Mouse (Mus musculus): ENCODE data around the gene Eif3j1. TPM values are rescaled to one million over a fixed set of nuclear protein-coding genes. Genes with fewer than 3 reads are reported as not detected.
"Not testable (repeated sequence)": the region's sequence is repeated elsewhere in the genome, so short reads cannot be mapped to it uniquely, and the experiment has no call there.

The Eif3j1 gene
- total RNA-seq (2021): 10 to 100 TPM; 24.1 to 24.8 TPM
- long read RNA-seq, experiment 1, full-length matches to known transcripts: 124 of 139 reads
- long read RNA-seq, experiment 1, partial matches to known transcripts: 10 of 139 reads
- long read RNA-seq, experiment 1, other reads (novel, unspliced or antisense): 5 of 139 reads
- long read RNA-seq, experiment 2, full-length matches to known transcripts: 144 of 160 reads
- long read RNA-seq, experiment 2, partial matches to known transcripts: 4 of 160 reads
- long read RNA-seq, experiment 2, other reads (novel, unspliced or antisense): 12 of 160 reads

DNA sequence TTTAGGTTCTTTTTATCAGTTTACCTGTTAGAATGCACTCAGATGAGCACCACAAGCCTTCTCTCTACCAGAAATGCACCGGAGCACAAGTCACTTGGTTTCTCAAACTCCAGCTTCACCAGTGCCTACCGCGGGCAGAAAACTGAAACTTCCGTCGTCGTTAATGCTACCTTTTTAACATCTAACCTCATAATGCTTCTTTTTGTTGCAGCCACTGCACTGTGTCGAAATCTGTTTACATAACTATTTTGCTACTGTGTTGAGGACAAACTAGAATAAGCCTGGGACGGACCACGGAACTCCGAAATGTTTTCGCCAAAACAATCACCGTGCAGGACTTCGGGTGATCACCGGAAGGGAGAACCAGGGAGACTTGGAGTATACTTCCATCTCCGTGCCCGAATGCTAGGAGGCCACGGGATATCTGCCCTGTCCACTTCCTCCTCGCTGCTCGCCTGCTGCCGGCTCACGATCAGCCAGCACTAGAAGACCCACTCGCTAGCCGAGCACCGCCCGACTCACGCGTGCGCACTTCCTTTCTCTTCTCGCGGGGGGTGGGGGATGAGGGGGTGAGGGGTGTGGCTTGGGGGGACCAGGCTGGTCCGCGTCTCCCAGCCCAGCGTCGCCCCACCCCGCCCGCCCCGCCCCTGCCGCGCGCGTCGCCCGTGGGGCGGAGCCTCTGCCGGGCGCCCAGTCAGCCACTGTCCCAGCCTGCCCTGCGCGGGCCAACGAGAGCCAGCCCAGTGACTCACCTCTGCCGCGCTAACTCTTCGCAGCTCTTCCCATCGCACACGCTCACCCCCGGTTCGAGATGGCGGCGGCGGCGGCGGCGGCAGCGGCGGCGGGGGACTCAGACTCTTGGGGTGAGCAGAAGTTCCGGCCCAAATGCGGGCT, at the start of gene Eif3j1:
Eif3j1 (plus strand) TSS at position 685 of the 894 bp plus-strand sequence.
- DNase-seq: peak; percentile 97

DNA sequence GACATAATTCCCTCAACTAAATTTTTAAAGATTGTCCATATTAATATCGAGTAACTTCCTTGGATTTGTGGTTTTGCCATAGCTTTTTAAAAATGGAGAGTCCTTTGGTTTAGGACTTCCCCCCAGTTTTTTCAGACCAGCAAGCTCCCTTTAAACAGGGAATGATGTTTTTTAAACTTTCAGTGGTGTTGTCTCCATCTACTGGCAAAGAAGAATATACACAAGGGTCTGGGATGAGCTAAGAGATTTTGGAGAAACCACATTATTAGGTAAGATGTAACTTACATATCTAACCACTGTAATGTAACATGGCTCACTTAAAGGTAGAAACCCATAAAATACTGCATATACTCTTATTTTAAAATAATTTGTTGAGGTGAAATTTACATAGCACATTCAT, 32.6 kb upstream of the Eif3j1 start:
- DNase-seq: no peak

DNA sequence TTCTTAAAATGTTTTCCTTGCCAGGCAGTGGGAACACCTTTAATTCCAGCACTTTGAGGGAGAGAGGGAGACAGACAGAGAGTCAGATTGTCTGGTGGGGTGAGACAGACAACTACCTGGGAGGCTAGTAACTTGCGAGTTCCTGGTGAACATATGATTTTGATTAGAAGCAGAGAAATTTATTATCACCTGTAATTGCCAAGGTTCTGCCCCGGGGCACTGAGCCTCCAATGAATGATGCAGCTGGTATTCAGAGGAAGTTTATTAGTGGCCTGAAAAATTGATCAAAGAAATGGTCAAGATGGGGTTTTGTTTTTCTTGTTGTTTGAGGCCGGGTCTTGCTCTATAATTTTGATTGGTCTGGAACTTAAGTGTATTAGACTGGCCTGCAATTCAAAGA, 19.5 kb upstream of the Eif3j1 start:
- no peak for DNase-seq

DNA sequence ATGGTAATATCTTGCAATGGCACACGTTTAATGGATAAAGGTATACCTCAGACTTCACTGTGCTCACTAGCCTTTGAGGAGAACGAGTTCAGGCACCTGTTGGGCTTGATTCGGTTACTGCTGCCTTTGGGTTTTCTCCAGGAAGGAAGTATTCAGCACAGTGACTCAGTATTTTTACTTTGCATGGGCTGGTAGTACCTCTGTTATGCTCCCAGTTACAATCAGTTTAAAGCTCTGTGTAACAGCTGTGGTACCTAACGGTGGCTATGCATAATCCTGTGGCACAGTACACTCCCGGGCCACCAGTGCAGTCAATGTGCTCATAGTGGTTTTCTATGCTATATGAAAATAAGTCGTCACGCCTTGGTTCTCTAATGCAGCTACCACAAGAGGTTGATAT, 16.9 kb upstream of the Eif3j1 start:
- no peak for DNase-seq

DNA sequence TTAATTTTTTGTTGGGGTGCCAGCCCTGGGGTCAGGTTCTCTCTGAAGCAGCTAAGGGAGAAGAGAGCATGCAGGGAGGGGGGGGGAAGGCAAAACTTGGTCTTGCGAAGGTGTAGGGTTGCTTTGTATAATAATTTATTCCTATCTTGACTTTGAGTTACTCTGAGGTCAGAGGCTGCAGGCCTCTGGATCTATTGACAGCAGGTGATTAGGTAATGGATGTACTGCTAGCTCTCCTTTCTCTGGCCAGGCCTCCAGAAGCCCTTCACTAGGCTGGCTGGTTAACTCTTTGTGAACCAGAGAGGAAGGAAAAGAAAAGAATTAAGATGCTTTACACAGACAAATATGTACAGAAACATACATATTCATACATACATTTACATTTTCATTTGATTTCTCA, 9.6 kb upstream of the Eif3j1 start:
- DNase-seq: no peak

DNA sequence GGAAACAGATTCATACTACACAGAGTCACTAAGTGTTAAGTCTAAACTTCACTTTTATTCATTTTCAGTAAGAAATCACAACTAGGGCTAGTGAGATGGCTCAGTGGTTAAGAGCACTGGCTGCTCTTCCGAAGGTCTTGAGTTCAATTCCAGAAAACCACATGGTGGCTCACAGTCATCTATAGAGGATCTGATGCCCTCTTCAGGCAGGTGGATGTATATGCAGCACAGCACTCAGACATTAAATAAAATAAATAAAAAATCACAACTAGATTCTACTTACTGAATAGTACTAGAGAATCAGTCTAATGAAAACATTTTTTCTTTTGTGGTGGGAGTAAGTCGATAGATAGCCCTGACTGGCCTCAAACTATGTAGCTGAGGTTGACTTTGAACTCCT, 6.1 kb upstream of the Eif3j1 start:
- DNase-seq: no peak

DNA sequence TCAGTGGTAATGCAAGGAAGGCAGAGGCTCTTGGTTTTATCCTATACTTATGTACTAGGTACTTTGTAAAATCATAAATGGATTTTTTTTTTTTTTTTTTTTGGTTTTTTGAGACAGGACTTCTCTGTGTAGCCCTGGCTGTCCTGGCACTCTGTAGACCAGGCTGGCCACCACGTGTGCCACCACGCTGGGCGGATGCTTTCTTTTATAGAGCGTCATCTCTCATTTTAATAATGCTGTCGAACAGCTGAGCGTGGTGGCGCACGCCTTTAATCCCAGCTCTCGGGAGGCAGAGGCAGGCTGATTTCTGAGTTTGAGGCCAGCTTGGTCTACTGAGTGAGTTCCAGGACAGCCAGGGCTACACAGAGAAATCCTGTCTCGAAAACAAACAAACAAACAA, 1.3 kb upstream of the Eif3j1 start:
- not testable (repeated sequence) for DNase-seq

DNA sequence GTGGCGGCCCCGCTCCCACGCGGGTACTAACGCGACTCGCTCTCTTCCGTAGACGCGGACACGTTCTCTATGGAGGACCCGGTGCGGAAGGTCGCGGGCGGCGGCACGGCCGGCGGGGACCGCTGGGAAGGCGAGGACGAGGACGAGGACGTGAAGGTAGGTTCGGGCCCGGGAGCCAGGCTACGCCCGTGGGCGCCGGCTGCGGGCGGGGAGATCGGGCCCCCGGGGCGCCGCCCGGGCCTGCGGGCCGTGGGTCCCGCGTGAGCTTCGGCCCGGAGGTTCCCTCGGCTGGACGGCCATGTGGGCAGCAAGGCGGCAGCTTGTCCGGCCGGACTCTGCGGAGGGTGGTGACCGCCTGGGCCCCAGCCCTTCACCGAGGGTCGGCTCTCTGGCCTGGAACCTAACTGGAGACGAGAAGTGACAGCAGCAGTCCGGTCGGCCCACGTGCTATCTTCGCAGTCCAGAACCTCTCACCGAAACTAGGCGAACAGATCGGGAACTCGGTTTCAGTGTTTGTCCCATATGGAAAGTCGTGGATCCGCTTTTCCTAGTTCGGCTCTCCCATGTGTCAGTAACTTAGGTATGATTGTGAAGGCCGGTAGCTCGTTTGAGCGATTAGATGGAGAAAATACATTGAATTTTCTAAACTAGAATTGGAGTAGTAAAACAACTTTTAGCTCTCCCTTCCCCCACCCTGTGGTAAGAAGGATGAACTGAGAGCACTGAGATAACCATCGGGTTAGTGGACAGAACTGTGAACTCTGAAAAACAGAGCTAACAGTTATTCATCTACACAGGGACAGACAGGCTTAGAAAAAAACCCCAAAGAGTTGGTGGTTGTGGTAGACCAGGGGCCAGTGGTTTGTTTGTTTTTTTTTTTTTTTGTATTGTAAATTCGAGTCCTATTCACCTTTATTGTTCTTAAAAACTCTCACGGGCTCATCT, 682 bp downstream of the Eif3j1 start:
- DNase-seq: peak; percentile 61

DNA sequence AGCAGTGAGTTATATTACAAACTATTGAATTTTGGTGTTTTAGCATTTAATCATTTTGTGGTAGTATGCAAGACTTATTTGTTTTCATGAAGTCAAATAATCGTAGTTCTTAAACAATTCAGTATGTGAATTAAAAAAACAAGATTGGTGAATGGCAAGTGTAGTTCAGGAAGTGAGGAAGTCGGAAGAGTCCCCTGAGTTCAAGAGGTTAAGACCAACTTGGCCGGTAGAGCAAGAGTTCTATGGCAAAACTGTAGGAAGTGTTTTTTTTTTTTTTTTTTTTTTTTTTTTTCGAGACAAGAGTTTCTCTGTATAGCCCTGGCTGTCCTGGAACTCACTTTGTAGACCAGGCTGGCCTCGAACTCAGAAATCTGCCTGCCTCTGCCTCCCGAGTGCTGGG, 3.6 kb downstream of the Eif3j1 start:
- DNase-seq: no peak

DNA sequence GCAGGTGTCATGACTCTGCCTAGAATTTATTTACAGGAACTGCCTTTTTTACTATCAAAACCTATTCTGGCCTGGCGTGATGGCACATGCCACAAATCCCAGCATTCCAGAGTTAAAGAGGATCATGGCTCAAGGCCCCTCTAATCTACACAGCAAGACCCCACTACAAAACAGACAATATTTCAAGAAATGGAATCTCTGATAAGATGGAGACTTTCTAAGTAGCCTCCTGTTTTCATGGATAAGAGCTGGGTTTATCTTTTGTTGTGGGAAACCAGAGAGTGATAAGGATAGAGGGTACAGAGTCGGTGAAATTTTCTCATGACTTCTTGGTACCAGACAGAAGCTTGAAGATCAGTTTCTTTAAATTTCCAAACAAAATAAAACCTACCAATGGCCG, 7.7 kb downstream of the Eif3j1 start:
- DNase-seq: no peak

DNA sequence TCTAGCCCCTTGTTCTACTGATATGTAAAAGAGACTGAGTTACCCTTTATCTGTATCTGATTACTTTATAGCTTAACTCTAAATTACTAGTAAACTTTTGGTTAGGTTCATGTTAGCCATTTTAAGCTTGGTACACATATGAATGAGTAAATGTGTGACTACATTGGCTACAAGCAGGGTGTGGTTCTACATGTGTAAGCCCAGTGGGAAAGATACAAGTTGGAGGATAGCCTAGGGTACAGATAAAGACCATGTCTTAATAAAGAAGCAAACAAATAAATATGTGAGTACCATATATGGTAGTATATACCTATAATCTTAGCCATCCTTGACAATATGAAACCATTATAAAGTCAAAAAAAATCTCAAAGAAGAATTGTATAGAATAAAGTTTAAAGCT, 15.6 kb downstream of the Eif3j1 start:
- no peak for DNase-seq

DNA sequence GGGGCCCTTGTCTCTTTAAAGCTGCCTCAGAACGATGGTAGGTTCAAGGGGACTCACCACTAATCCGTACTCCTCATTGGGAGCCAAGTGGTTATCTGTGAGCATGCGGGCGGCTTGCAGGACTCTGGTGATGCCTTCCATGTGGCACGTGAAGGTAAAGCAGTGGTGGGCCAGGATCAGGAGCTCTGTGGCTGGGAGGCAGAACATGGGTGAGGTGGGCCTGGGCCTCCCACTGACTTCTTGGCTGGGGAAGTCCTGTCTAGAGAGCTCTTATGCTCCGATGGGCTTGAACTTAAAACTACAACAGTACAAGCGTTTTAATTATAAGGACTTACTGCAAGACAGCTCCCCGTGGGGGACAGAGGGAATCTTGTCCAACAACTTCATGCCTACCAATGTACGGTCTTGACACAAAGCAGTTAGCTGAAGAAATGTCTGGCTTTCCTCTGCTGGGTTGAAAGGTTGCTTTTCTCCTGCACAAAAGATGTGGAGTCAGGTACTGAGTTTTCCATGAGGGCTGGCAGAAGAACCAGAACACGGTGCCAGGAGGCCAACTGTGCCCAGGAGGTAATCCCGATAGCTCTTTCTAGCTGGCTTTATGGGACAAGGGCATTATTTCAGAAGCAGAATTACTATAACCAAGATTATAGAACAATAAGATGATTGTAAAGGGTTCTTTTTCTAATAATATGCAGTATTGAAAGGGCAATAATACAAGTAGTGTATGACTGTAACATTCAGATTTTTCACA, 31.2 kb downstream of the Eif3j1 start:
- no peak for DNase-seq

DNA sequence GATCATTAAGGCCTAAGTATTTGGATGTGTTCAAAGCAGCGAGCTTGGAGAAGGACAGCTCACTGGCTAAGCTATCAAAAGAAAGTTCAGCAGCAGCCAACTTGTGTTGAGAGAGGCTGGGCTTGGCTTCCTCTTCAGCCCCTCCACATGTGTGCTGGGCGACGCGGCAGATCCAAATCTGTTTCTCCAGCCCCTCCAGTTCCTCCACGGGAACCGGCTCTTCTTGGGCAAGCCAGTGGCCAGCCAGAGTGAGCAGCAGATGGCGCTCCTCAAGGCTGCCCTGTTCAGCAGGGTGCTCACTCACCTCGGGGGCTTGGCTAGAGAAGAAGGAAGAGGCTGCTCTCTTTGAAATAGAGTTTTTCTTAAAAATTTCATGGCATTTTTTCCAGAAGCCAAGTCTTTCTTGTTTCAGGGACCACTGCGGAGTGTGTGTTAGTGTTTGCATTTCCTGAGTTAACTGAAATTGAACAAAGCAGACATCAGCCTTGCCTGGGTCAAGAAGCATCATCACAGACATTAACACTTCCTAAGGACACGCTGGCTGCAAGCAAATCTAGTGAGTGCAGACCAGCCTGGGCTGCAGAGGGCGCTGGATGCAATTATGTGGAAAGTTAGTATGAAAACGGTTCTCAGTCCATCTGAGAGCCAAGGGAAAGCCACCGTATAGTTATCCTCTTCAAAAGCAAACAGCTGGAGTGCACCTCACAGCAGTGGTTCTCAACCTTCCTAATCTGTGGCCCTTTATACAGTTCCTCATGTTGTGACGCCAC, 37.0 kb downstream of the Eif3j1 start:
- no peak for DNase-seq

DNA sequence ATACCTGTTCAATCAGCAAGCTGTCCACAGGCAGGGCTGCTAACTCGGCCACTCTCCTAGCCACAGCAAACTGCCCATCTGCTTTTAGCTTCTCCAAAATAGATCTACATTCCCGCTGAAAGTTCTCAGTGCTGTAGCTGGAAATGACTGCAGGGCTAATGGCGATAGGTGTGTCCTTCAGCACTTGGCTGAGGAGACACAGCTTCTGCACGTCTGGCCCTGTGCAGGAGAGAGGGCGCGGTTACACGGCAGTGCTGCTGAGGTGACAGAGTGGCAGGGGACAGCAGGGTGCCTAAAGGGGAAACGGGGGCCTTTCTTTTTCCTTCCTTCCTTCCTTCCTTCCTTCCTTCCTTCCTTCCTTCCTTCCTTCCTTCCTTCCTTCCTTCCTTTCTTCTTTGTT, 37.9 kb downstream of the Eif3j1 start:
- no peak for DNase-seq

DNA sequence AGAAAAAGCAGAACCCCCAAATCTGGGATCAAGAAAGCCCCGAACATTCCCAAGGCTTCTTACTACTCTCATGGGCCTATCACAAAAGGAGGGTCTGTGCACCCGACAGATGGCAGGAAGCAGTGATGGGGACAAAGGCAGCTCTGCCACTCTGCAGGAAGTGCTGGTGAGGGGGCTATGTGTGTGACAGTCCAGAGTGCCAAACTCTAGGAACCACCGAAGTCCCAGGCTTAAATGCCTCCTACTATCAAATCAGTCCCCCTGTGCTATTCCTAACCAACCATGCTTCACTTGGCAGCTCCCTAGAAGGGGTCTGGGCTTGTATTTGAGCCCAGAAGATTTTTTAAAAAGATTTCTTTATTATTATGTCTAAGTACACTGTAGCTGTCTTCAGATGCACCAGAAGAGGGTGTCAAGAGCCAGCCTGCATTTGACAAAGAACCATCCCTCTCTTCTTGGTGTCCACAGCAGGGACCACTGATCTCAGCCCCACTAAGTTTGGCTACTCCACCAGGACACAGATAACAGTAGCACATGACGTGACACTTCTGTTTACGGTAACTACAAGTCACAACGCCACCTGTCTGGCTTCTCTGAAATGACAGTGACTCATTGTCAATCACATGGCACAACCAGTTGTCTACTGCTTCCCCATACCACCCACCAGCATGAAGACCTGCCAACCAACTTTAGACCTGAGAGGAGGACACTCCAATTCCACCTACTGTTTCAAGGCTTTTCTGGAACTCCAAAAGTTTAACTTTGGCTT, 41.0 kb downstream of the Eif3j1 start:
- DNase-seq: no peak

DNA sequence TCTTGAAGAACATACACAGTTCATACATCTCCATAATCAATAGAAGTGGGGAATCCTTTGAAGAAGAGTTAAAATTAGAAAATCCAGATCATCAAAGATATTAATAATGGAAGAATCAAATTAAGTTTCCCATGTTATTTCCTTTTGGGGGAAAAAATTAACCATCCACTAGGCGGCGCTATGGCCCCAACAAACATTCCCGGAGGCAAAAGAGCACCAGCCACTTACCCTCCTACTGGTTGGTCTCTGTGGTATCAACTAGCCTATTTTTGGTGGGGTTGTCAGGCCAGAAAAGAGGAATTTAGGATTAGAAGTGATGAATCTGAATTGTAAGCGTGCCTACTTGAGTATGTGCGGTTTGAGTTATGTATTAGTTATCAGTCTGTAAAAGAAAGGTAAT, 41.6 kb downstream of the Eif3j1 start:
- no peak for DNase-seq

DNA sequence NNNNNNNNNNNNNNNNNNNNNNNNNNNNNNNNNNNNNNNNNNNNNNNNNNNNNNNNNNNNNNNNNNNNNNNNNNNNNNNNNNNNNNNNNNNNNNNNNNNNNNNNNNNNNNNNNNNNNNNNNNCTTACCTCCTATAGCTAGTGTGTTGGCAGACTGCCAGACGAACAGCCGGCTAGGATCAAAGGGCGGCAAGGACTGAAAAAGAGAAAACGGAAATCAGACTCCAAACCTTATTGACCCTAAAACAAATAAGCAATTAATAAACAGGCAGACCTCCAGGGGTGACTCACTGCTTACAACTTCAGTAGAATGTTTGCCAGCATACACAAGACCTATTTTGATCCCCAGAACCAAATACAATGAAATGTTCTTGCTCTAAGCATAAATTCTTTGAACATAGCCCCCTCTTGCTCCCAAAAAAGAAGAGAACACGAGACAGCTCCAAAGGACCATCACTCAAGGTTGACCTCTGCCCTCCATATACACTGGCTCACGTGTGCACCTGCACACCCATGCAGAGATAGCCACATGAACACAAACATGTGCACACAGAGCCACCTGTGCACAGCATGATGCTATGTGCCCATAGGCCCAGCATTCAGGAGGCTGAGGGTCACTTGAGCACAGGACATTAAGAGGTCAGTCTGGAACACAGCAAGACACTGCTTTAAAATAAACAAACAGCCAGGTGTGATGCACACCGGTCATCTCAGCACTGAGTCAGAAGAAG, 53.5 kb downstream of the Eif3j1 start:
- no peak for DNase-seq

DNA sequence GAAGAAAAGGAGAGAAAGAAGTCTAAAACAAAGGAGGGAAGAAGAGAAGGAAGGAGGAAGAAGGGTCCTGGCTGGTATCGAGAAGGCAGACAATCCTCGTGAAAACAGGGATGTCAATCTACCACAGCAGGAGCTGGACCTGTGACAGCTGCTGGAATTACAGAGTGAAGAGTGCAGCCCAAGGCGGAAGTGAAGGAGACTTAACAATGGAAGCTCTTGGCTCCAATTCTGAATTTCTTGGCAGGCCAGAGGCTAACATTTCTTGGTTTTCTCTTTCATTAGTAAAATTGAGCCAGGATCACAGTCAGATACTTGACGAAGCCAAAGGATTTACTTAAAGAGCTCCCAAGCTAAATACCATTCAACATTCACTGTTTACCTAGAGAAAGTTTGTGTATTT, 58.1 kb downstream of the Eif3j1 start:
- no peak for DNase-seq

DNA sequence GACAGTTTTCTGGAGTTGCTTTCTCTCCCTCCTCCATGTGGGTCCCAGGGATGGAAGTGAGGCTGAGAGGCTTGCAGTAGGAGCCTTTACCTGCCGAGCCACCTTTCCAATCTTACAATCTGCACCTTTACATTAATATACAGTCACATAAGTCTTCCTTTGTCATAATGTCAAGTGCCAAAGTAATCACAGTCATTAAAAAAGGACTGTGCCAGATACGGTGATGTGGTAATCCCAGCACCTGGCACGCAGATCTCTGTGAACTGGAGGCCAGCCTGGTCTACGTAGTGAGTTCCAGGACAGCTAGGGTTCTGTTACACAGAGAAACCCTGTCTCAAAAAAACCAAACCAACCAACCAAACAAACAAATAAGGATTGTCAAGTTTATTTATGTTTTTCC, 65.5 kb downstream of the Eif3j1 start:
- no peak for DNase-seq

Data from gastrocnemius, postnatal 25 days (tissue).